Mouse (Mus musculus): Measurements from ENCODE around the gene Rhd. TPM values are rescaled to one million over a fixed set of nuclear protein-coding genes. Genes with fewer than 3 reads are reported as not detected.
"Not testable (repeated sequence)": the region's sequence is repeated elsewhere in the genome, so short reads cannot be mapped to it uniquely, and the experiment has no call there.

Gene Rhd
- total RNA-seq (2021): not detected
- long read RNA-seq, experiment 1: 0 reads
- long read RNA-seq, experiment 2: 0 reads

- no peak for DNase-seq (ENCODE audit: low spot score)
These were observed at the start of gene Rhd for GRCm38 (mm10) chr4:134863937-134864729. Gene Rhd (plus strand): TSS chr4:134864536.

GRCm38 (mm10) chr4:134817706-134818105 is 46.6 kb upstream of the Rhd start:
- DNase-seq (ENCODE audit: low spot score): no peak

- no peak for DNase-seq (ENCODE audit: low spot score)
These were observed 43.3 kb upstream of the Rhd start for GRCm38 (mm10) chr4:134821061-134821460.

GRCm38 (mm10) chr4:134823560-134823959 is 40.8 kb upstream of the Rhd start:
- DNase-seq (ENCODE audit: low spot score): no peak

DNA sequence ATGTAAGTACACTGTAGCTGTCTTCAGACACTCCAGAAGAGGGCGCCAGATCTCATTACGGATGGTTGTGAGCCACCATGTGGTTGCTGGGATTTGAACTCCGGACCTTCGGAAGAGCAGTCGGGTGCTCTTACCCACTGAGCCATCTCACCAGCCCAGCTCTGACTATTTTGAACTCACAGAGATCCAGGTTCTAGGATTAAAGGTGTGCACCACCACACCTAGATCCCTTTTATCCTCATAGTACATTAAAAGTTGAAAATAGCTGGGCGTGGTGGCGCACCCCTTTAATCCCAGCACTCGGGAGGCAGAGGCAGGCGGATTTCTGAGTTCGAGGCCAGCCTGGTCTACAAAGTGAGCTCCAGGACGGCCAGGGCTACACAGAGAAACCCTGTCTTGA is 38.5 kb upstream of the Rhd start:
- DNase-seq (ENCODE audit: low spot score): not testable (repeated sequence)

DNA sequence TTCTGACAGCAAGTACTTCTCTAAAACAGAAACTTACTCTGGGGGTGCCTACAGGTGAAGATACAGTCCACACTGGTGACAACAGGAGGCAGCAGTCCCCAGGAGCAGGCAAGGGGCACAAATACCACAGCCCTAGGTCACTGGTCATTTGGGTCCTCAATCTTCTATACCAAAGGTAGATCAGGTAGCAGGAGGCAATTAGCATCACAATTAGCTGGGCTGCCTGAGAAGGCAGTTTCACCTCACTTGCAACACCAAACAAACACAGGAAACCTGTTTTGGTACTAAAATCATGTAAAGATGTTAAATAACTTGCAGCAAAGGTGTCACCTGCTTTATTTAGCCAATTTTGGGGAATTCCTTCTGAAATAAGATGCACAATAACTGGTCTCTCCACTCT is 38.0 kb upstream of the Rhd start:
- no peak for DNase-seq (ENCODE audit: low spot score)

DNA sequence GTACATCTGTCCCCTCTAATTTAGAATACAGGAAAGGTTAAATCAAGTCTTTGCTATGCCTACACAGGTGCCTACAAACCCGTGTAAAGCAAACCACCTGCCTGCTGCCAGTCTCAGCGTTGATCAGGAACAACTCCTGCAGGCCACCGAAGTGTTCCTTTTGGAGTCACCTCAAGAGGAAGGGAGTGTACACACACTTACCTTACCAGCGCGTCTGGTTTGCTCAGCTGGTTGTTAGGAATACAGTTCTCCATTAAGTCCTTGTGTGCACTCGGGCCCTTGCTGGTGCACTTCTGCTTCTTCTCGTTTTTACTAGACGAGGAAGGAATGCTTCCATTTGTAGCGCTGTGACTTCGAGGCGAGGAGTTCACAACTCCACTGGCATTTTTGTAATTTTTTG is 36.5 kb upstream of the Rhd start:
- DNase-seq (ENCODE audit: low spot score): no peak

DNA sequence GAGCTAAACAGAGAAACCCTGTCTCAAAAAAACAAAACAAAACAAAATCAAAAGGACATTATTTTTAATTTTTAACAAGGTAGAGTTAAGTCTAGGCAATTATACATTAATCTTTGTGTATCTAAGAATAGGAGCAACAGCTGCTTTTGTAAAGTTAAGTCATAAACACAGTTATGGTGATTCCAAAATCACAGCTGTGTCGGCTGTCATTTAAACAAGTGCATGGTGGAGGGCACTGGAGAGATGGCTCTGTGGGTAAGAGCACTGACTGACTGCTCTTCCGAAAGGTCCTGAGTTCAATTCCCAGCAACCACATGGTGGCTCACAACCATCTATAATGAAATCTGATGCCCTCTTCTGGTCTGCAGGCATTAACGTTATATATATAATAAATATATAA is 32.4 kb upstream of the Rhd start:
- no peak for DNase-seq (ENCODE audit: low spot score)

DNA sequence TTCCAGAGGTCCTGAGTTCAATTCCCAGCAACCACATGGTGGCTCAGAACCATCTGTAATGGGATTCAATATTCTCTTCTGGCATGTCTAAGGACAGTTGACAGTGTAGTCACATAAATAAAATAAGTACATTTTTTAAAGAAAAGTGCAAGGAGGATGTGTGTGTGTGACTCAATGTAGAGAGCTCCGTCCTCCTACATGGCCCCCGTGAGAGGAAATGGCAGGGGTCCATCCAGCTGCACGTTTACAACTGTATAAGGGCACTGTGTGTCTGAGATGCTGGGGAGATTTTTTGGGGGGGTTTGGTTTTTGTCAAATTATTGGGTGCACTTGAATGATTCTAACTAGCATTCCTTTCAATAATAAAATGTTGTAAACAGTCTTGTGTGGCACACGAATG is 28.9 kb upstream of the Rhd start:
- no peak for DNase-seq (ENCODE audit: low spot score)

GRCm38 (mm10) chr4:134838221-134838620 is 26.1 kb upstream of the Rhd start:
- DNase-seq (ENCODE audit: low spot score): no peak

DNA sequence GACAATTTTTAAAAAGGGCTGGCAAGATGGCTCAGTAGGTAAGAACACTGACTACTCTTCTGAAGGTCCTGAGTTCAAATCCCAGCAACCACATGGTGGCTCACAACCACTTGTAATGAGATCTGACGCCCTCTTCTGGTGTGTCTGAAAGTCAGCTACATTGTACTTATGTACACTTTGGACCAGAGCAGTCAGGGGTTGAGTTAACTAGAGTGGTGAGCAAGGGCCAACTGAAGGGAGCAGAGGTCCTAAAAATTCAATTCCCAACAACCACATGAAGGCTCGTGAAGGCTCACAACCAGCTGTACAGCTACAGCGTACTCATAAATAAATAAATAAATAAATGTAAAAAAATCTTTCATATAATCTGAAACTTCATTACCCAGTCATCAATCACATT is 25.6 kb upstream of the Rhd start:
- DNase-seq (ENCODE audit: low spot score): not testable (repeated sequence)

- no peak for DNase-seq (ENCODE audit: low spot score)
These were observed 24.1 kb upstream of the Rhd start for GRCm38 (mm10) chr4:134840231-134840630.

- no peak for DNase-seq (ENCODE audit: low spot score)
These were observed 20.8 kb upstream of the Rhd start for GRCm38 (mm10) chr4:134843566-134843965.

GRCm38 (mm10) chr4:134847587-134847986 is 16.7 kb upstream of the Rhd start:
- peak; percentile 18 for DNase-seq (ENCODE audit: low spot score)

GRCm38 (mm10) chr4:134850551-134850950 is 13.8 kb upstream of the Rhd start:
- DNase-seq (ENCODE audit: low spot score): no peak

DNA sequence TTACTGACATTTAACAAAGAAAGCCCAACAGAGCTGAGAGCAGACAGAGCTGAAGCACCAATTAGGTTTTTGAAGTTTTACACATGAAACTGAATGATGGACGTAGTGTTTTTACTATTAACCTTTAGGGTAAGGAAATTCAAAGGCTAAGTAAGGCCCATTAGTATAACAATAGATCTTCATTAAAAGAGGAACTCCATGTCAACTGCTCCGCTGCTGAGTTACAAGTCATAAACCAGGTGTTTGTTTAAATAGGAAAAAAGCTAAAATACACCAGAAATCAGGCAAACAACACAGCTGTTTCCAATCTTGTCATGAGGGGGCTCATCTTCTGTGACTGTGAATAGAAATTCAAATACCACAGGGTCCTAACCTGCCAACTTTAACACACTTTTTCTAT is 13.1 kb upstream of the Rhd start:
- no peak for DNase-seq (ENCODE audit: low spot score)

DNA sequence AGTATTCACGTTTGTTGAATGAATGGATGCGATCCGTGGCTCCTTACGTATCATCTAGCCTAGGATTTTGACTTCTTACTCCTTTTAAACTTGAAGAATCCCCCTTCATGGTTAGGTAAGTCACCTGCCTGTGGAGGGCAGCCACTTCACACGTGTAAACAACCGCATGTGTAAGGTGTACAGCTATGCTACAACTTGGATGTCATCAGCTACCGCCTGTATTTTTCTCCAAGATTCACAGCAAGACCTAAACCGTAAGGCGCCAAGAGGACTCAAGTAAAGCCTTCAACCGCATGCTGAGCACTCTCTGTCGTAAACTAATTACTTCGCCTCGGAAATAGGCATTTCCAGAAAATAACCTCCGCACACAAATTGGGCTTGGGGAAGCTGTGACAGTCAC is 12.5 kb upstream of the Rhd start:
- DNase-seq (ENCODE audit: low spot score): no peak

- DNase-seq (ENCODE audit: low spot score): no peak
These were observed 11.7 kb upstream of the Rhd start for GRCm38 (mm10) chr4:134852438-134853255.

- DNase-seq (ENCODE audit: low spot score): peak; percentile 100
These were observed 11.1 kb upstream of the Rhd start, which contains the start of gene Maco1 for GRCm38 (mm10) chr4:134853259-134853636. Gene Maco1 (minus strand): TSS chr4:134853345.

GRCm38 (mm10) chr4:134853637-134854485 is 10.5 kb upstream of the Rhd start:
- DNase-seq (ENCODE audit: low spot score): peak; percentile 92

DNA sequence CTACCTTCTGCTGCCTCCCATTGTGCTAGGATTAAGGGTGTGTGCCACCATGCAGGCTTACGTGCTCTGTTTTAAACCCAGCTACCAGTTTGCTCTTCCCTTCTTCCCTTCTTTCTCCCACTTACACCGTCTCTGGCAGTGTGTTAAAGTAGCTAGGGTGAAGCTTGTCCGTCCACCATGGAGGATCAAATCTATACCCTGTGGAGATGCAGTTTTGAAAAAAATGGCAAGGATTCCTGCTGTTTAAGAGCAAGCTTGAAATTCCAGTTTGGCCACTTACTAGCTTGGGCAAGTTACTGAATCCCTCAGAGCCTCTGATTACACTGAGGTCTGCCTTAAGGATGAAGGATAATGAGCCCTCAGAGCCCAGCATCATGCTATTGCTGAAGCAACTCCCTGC is 9.0 kb upstream of the Rhd start:
- DNase-seq (ENCODE audit: low spot score): no peak

- DNase-seq (ENCODE audit: low spot score): no peak
These were observed 8.3 kb upstream of the Rhd start for GRCm38 (mm10) chr4:134856056-134856455.
